Mouse (Mus musculus): ENCODE data around the gene Olfr1347. TPM values are rescaled to one million over a fixed set of nuclear protein-coding genes. Genes with fewer than 3 reads are reported as not detected.
"Not testable (repeated sequence)": the region's sequence is repeated elsewhere in the genome, so short reads cannot be mapped to it uniquely, and the experiment has no call there.

Gene Olfr1347
- not detected in 2 replicates for polyA plus RNA-seq (2016; fragmentation: Nextera tagmentation; extraction: Ambion mirVana)

DNA sequence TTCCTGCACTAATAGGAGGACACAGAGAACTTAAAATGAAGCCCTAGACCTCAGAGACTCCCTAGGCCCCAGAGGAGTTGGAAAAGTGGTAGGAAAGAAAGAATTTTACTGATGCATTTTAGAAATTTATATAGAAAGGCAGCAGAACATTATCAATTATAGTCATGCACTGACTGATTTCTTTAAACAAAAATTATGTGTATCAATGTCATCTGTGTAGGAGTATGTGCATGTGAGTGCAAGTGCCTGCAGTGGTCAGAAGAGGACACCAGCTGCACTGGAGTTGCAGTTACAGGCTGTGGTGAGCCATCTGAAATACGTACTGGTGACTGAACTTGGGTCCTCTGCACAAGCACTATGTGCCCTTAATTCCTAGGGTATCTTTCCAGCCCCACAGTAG is at the start of gene Olfr1347:
TSS of gene Olfr1347 (minus strand) at position 101 of the 400 bp plus-strand sequence.
- no peak within 1 kb of the TSS for H3K4me2 ChIP-seq (replicated peaks)
- ATAC-seq (ENCODE audit: insufficient number of reproducible peaks, insufficient read depth, low FRiP score, low TSS enrichment) = no peak
- no peak within 1 kb of the TSS for H3K9ac ChIP-seq
- no peaks in the 10 kb centered on the region for H3K36me3 ChIP-seq
- H3K4me1 ChIP-seq = no peaks in the 10 kb centered on the region
- H3K4me3 ChIP-seq = no peak within 1 kb of the TSS
- H3K27me3 ChIP-seq = no peaks in the 10 kb centered on the region
- H3K27ac ChIP-seq = no peak within 1 kb of the TSS
- WGBS = 47% methylated on average over 1 of the region's 1 CpGs
- H3K9me3 ChIP-seq = 0 out of 2 replicates have a peak, but pooled peaks cover 9% of the 10 kb centered on the region

- Histone ChIP-seq H3K27me3 (no peaks in the 10 kb centered on the region), H3K4me3 (no peak overlapping the region), H3K4me1 (no peaks in the 10 kb centered on the region), H3K4me2 (replicated peaks) (no peak overlapping the region), H3K9ac (no peak overlapping the region), H3K36me3 (no peaks in the 10 kb centered on the region), H3K9me3 (peaks cover 32% of the 10 kb centered on the region; the same call in 1 of the 2 replicates), H3K27ac (no peak overlapping the region)
- no peak for ATAC-seq (ENCODE audit: insufficient number of reproducible peaks, insufficient read depth, low FRiP score, low TSS enrichment)
- WGBS = 62% methylated on average over 5 of the region's 5 CpGs
Observed at GRCm38 (mm10) chr7:6526141-6526540, 26.6 kb upstream of the Olfr1347 start.

DNA sequence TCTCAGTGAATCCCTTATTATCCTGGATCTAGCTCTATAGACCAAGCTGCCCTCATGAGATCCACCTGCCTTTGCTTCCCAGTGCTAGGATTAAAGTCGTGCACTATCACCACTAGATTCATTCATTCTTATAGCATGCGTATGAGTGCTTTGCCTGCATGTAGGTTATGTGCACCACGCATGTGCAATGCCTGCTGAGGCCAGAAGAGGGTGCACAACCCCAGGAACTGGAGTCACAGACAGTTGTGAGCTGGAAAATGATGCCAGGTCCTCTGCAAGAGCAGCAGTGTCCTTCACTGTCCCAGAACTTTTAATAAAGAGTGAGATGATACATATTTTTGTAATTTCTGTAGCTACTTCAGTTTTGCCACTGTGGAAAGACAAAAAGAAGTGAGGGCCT is 25.4 kb upstream of the Olfr1347 start:
- Histone ChIP-seq H3K4me1 (no peaks in the 10 kb centered on the region), H3K4me3 (no peak overlapping the region), H3K27ac (no peak overlapping the region), H3K9ac (no peak overlapping the region), H3K9me3 (peaks cover 32% of the 10 kb centered on the region; the same call in 1 of the 2 replicates), H3K4me2 (replicated peaks) (no peak overlapping the region), H3K36me3 (no peaks in the 10 kb centered on the region), H3K27me3 (no peaks in the 10 kb centered on the region)
- 61% methylated on average over 3 of the region's 3 CpGs for WGBS
- ATAC-seq (ENCODE audit: insufficient number of reproducible peaks, insufficient read depth, low FRiP score, low TSS enrichment) = no peak

DNA sequence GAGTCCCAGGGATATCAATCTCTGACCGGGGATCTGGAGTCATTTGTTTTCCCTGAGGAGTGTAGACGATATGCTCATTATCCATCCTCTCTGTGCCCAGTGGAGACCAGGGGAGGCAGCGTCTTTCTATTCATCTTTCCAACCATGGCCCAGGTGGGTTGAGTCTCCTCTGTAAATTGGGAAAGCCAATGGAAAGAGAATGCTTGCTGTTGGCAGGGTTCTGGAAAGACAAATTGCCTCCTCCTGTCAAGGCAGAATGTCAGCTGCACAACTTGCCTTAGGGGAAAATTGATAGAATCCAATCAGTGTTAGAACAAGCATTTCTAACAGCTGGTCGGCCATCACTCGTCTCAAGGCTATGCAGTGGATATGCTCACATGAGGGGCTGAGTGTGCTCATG is 23.3 kb upstream of the Olfr1347 start, which contains the start of gene Olfr1349:
TSS of gene Olfr1349 (minus strand) at position 101 of the 400 bp plus-strand sequence.
- Histone ChIP-seq H3K4me3 (no peak within 1 kb of the TSS), H3K9me3 (peaks cover 31% of the 10 kb centered on the region; the same call in 1 of the 2 replicates), H3K27ac (no peak within 1 kb of the TSS), H3K4me1 (no peaks in the 10 kb centered on the region), H3K27me3 (no peaks in the 10 kb centered on the region), H3K9ac (no peak within 1 kb of the TSS), H3K4me2 (replicated peaks) (no peak within 1 kb of the TSS), H3K36me3 (no peaks in the 10 kb centered on the region)
- ATAC-seq (ENCODE audit: insufficient number of reproducible peaks, insufficient read depth, low FRiP score, low TSS enrichment) = no peak
- WGBS = 83% methylated on average over 5 of the region's 5 CpGs

DNA sequence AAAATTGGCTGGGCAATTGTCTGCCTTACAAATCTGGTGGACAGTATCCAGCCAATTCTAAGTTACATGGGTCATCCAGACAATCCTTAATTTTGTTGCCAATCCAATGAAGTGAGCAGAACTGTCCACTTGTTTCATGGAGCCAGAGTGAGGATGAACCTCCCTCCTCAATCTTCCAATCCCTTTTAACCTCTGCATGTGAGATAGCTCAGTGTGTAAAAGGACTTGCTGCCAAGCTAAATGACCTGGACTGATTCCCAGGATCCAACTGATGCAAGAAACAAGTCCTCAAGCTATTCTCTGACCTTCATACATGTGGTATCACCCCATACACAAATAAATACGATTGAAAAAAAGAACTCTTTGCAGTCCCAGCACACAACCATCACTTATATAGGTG is 22.1 kb upstream of the Olfr1347 start:
- no peak for ATAC-seq (ENCODE audit: insufficient number of reproducible peaks, insufficient read depth, low FRiP score, low TSS enrichment)

GRCm38 (mm10) chr7:6508648-6509047 is 9.1 kb upstream of the Olfr1347 start, which contains the start of gene Olfr1348:
TSS of gene Olfr1348 (minus strand) at chr7:6508748.
- no peaks in the 10 kb centered on the region for H3K4me1 ChIP-seq
- no peak within 1 kb of the TSS for H3K4me3 ChIP-seq
- ATAC-seq (ENCODE audit: insufficient number of reproducible peaks, insufficient read depth, low FRiP score, low TSS enrichment) = no peak
- no peak within 1 kb of the TSS for H3K9ac ChIP-seq
- 84% methylated on average over 1 of the region's 1 CpGs for WGBS
- H3K36me3 ChIP-seq = no peaks in the 10 kb centered on the region
- H3K4me2 ChIP-seq (replicated peaks) = no peak within 1 kb of the TSS
- H3K9me3 ChIP-seq = no peaks in the 10 kb centered on the region
- H3K27me3 ChIP-seq = no peaks in the 10 kb centered on the region
- H3K27ac ChIP-seq = no peak within 1 kb of the TSS

More for the DNA sequence above, 22.1 kb upstream of the Olfr1347 start:
- Histone ChIP-seq H3K9ac (no peak overlapping the region), H3K4me1 (no peaks in the 10 kb centered on the region), H3K27ac (no peak overlapping the region), H3K4me2 (replicated peaks) (no peak overlapping the region), H3K4me3 (no peak overlapping the region), H3K27me3 (no peaks in the 10 kb centered on the region), H3K36me3 (no peaks in the 10 kb centered on the region), H3K9me3 (peaks cover 30% of the 10 kb centered on the region; the same call in 1 of the 2 replicates)
- WGBS = 18% methylated on average over 1 of the region's 1 CpGs

- Histone ChIP-seq H3K27me3 (no peaks in the 10 kb centered on the region), H3K4me1 (no peaks in the 10 kb centered on the region), H3K9ac (no peak within 1 kb of the TSS), H3K9me3 (0 out of 2 replicates have a peak, but pooled peaks cover 6% of the 10 kb centered on the region), H3K36me3 (no peaks in the 10 kb centered on the region), H3K4me3 (no peak within 1 kb of the TSS), H3K27ac (no peak within 1 kb of the TSS), H3K4me2 (replicated peaks) (no peak within 1 kb of the TSS)
- ATAC-seq (ENCODE audit: insufficient number of reproducible peaks, insufficient read depth, low FRiP score, low TSS enrichment) = no peak
- 30% methylated on average over 2 of the region's 2 CpGs for WGBS
Observed at GRCm38 (mm10) chr7:6486841-6487240, 12.7 kb downstream of the Olfr1347 start, which contains the start of gene Olfr5. TSS of gene Olfr5 (minus strand) at chr7:6486941.

- H3K36me3 ChIP-seq; H3K9ac ChIP-seq; ATAC-seq (ENCODE audit: insufficient number of reproducible peaks, insufficient read depth, low FRiP score, low TSS enrichment); H3K4me1 ChIP-seq; H3K4me2 ChIP-seq (replicated peaks); H3K27ac ChIP-seq; H3K4me3 ChIP-seq; H3K27me3 ChIP-seq; H3K9me3 ChIP-seq: not testable (repeated sequence)
- WGBS = 77% methylated on average over 2 of the region's 2 CpGs
Observed at GRCm38 (mm10) chr7:6477633-6478032, 21.9 kb downstream of the Olfr1347 start.

DNA sequence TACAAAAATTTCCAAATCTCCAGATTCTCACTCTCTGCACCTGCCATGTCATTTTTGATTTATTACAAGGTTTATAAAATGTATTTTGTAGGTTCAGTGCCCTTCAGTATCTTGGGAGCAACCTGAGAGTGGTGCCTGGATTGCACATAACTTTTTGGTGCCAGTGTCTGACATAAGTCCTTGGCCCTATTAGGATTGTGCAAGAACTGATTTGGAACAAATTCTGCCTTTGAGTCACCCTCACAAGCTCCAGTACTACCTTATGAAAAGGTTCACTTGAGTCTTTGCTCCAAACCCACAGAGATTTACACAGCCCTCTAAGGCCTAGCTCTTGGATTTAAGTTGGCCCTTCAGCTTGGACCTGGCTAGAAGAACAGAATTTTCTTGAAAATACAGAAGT is 32.6 kb downstream of the Olfr1347 start, which contains the start of gene Olfr1346:
TSS of gene Olfr1346 (plus strand) at position 151 of the 400 bp plus-strand sequence.
- Histone ChIP-seq H3K27me3 (no peaks in the 10 kb centered on the region), H3K4me1 (no peaks in the 10 kb centered on the region), H3K36me3 (no peaks in the 10 kb centered on the region), H3K4me2 (replicated peaks) (no peak within 1 kb of the TSS), H3K9me3 (no peaks in the 10 kb centered on the region), H3K4me3 (no peak within 1 kb of the TSS), H3K9ac (no peak within 1 kb of the TSS), H3K27ac (no peak within 1 kb of the TSS)
- no peak for ATAC-seq (ENCODE audit: insufficient number of reproducible peaks, insufficient read depth, low FRiP score, low TSS enrichment)

- Histone ChIP-seq H3K4me2 (replicated peaks) (no peak overlapping the region), H3K36me3 (no peaks in the 10 kb centered on the region), H3K4me1 (no peaks in the 10 kb centered on the region), H3K27me3 (no peaks in the 10 kb centered on the region), H3K4me3 (no peak overlapping the region), H3K9me3 (peaks cover 11% of the 10 kb centered on the region; the same call in 1 of the 2 replicates), H3K27ac (no peak overlapping the region), H3K9ac (no peak overlapping the region)
- ATAC-seq (ENCODE audit: insufficient number of reproducible peaks, insufficient read depth, low FRiP score, low TSS enrichment) = no peak
- WGBS = 47% methylated on average over 3 of the region's 3 CpGs
Observed at GRCm38 (mm10) chr7:6456399-6456798, 43.2 kb downstream of the Olfr1347 start.

GRCm38 (mm10) chr7:6455868-6456267 is 43.7 kb downstream of the Olfr1347 start, which contains the start of gene Olfr1336:
TSS of gene Olfr1336 (plus strand) at chr7:6456168.
- H3K9me3 ChIP-seq = peaks cover 11% of the 10 kb centered on the region; the same call in 1 of the 2 replicates
- H3K27me3 ChIP-seq = no peaks in the 10 kb centered on the region

DNA sequence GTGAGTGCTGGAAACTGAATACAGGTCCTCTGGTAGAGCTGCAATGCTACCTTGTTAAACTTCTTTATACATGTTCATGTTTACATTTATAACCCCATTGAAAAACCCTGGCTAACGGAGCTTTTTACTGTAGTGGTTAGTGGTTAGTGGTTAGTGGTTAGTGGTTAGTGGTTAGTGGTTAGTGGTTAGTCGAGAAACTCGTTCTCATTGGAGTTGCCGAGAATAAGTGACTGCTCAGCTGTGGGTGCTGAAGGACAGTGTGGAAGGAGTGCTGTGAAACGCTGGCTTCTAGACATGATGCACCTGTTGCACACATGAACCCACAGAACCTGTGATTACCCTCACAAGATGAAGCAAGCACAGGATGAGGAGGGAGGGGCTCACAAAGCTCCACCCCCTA is 51.8 kb downstream of the Olfr1347 start:
- no peak overlapping the region for H3K27ac ChIP-seq
- H3K9me3 ChIP-seq = peaks cover 16% of the 10 kb centered on the region; the same call in 1 of the 2 replicates
- H3K27me3 ChIP-seq = no peaks in the 10 kb centered on the region
- no peak overlapping the region for H3K4me2 ChIP-seq (replicated peaks)
- no peaks in the 10 kb centered on the region for H3K36me3 ChIP-seq
- no peaks in the 10 kb centered on the region for H3K4me1 ChIP-seq
- WGBS = 83% methylated on average over 5 of the region's 5 CpGs
- ATAC-seq (ENCODE audit: insufficient number of reproducible peaks, insufficient read depth, low FRiP score, low TSS enrichment) = no peak
- H3K4me3 ChIP-seq = no peak overlapping the region
- H3K9ac ChIP-seq = no peak overlapping the region

More at GRCm38 (mm10) chr7:6455868-6456267, 43.7 kb downstream of the Olfr1347 start, which contains the start of gene Olfr1336:
- Histone ChIP-seq H3K36me3 (no peaks in the 10 kb centered on the region), H3K4me1 (no peaks in the 10 kb centered on the region), H3K27ac (no peak within 1 kb of the TSS), H3K4me3 (no peak within 1 kb of the TSS), H3K9ac (no peak within 1 kb of the TSS), H3K4me2 (replicated peaks) (no peak within 1 kb of the TSS)
- ATAC-seq (ENCODE audit: insufficient number of reproducible peaks, insufficient read depth, low FRiP score, low TSS enrichment) = no peak

Measured in embryonic facial prominence, embryonic 12.5 days (tissue).